8 mouse cellular contexts compared by ENCODE assay signal in genomic region chr1:86670279-86671038, GRCm38 (mm10). TPM values are rescaled to one million over a fixed set of nuclear protein-coding genes. Genes with fewer than 3 reads are reported as not detected.
DNase-seq lines count a peak whose midpoint lies in the region; ATAC-seq and TF ChIP-seq lines count a peak whose summit lies in the region.

TSS of gene Nppc (minus strand) at chr1:86670571.

- no peak for TF ChIP-seq CTCF in Patski (IDR thresholded peaks at IDR 0.05)
- TF ChIP-seq CTCF in lung, postnatal 0 days (IDR thresholded peaks at IDR 0.05) = peak; percentile 62

- H3K4me1 ChIP-seq in hindbrain, embryonic 13.5 days (replicated peaks) = peaks cover 34% of the 10 kb centered on the region
- H3K4me1 ChIP-seq in lung, postnatal 0 days (ENCODE audit: insufficient read depth, low read depth, low read length) = peaks cover 8% of the 10 kb centered on the region; the same call in 1 of the 2 replicates

- peaks cover 46% of the 10 kb centered on the region for H3K27me3 ChIP-seq in Patski
- H3K27me3 ChIP-seq in hindbrain, embryonic 13.5 days = peaks cover 31% of the 10 kb centered on the region
- peaks cover 16% of the 10 kb centered on the region; the same call in 1 of the 2 replicates for H3K27me3 ChIP-seq in lung, postnatal 0 days (replicated peaks; ENCODE audit: insufficient read depth, low read length)

- H3K36me3 ChIP-seq in hindbrain, embryonic 13.5 days = no peaks in the 10 kb centered on the region
- no peaks in the 10 kb centered on the region for H3K36me3 ChIP-seq in lung, postnatal 0 days (ENCODE audit: insufficient read depth, low read length)

- no peaks in the 10 kb centered on the region for H3K9me3 ChIP-seq in hindbrain, embryonic 13.5 days
- no peaks in the 10 kb centered on the region for H3K9me3 ChIP-seq in lung, postnatal 0 days (ENCODE audit: low read length)

- POLR2A ChIA-PET in Patski (lab: Charles Lee) = no interaction called here

- CTCF ChIA-PET in Patski (lab: Charles Lee) = interaction anchor here (0.9 to 2.4 kb wide), 6 partner anchors 11 to 376 kb away, joined by 3 to 15 read pairs (median 4); no protein-coding TSS in a partner anchor

- no peak for TF ChIP-seq EP300 in lung, postnatal 0 days (IDR thresholded peaks at IDR 0.05)

- WGBS in hindbrain, embryonic 13.5 days = 4% methylated on average over 56 of the region's 59 CpGs
- WGBS in lung, postnatal 0 days = 4% methylated on average over 59 of the region's 59 CpGs

- no peak for DNase-seq in Patski (ENCODE audit: low read depth, low spot score)
- DNase-seq in cerebellum, adult 8-10 months = peak; percentile 30
- DNase-seq in frontal cortex, postnatal 10 days (ENCODE audit: low spot score in 2 of 2) = peak; percentile 64 to 80
- DNase-seq in layer of hippocampus, postnatal 25 days (ENCODE audit: extremely low spot score in 1 of 2, low spot score in 1 of 2) = peak; percentile 54 to 76
- DNase-seq in lung, postnatal 0 days (ENCODE audit: low spot score) = peak; percentile 74
- peak; percentile 46 for DNase-seq in retina, postnatal 7 days (ENCODE audit: low read depth, low spot score)

- H3K4me3 ChIP-seq in hindbrain, embryonic 13.5 days = peak within 1 kb of the TSS; percentile 63
- peak within 1 kb of the TSS; percentile 40 for H3K4me3 ChIP-seq in lung, postnatal 0 days (ENCODE audit: low read depth, low read length)

- ATAC-seq in Patski = peak; percentile 33
- ATAC-seq in hindbrain, embryonic 13.5 days (ENCODE audit: low FRiP score) = peak; percentile 94
- peak; percentile 80 for ATAC-seq in lung, postnatal 0 days
- ATAC-seq in monocyte, adult 5-6 weeks (replicated peaks; ENCODE audit: insufficient number of reproducible peaks, low FRiP score, low TSS enrichment, poor library complexity, severe bottlenecking) = no peak

- peak within 1 kb of the TSS; percentile 82 for H3K9ac ChIP-seq in hindbrain, embryonic 13.5 days
- no peak within 1 kb of the TSS for H3K9ac ChIP-seq in lung, postnatal 0 days (replicated peaks; ENCODE audit: low read depth)

- H3K4me2 ChIP-seq in hindbrain, embryonic 13.5 days = peak within 1 kb of the TSS; percentile 92
- peak within 1 kb of the TSS; percentile 84 for H3K4me2 ChIP-seq in lung, postnatal 0 days (replicated peaks; ENCODE audit: low read depth, low read length)

- H3K27ac ChIP-seq in hindbrain, embryonic 13.5 days = peak within 1 kb of the TSS; percentile 62
- H3K27ac ChIP-seq in lung, postnatal 0 days (ENCODE audit: low read length) = no peak within 1 kb of the TSS

- in situ Hi-C loops in Patski (cut with MboI; ENCODE audit: low pct_unique_long_range_greater_than_20kb) = no loop called here

RNA-seq across cellular contexts. Expression of gene Nppc, which starts in this region (rescaled TPM):
- 0.14 TPM for polyA plus RNA-seq in Patski (2021)
- 16.1 and 25.0 TPM in 2 replicates for polyA plus RNA-seq in hindbrain, embryonic 13.5 days (2015; fragmentation: Nextera tagmentation; extraction: Ambion mirVana)
- total RNA-seq in layer of hippocampus, postnatal 25 days (2021) = 1 to 10 TPM; 5.7 to 9.5 TPM
- 4.0 and 4.6 TPM in 2 replicates for polyA plus RNA-seq in lung, postnatal 0 days (2015; fragmentation: Nextera tagmentation; extraction: Ambion mirVana)
- not detected in 3 replicates for total RNA-seq in monocyte, adult 5-6 weeks (2017)

Comparison
In these comparisons a context has a peak if more than half of its experiments do, and no peak if none do; other contexts are left out.
1. Peak in ATAC-seq in Patski; RNA of the gene not detected or under 1 TPM.